Mouse (Mus musculus) adrenal gland, postnatal 4 days (tissue): ENCODE results near the gene Lingo3. TPM values are rescaled to one million over a fixed set of nuclear protein-coding genes. Genes with fewer than 3 reads are reported as not detected.

ENCODE experiments used
- DNase-seq, 2 experiments: peaks; one replicate each; pipeline ENCODE4 v3.0.0; 2021 to 2022; ENCODE audit warnings: low spot score in 2 of 2, mixed read lengths in 2 of 2
- total RNA-seq, 2 experiments: library from RNA; stranded (reverse); gene quantifications; 2 replicates each; pipeline ENCODE4 v1.2.3; 2021

Lingo3 gene
- total RNA-seq, 2 experiments from 2014 or later: 1.1 to 1.5 TPM

DNA sequence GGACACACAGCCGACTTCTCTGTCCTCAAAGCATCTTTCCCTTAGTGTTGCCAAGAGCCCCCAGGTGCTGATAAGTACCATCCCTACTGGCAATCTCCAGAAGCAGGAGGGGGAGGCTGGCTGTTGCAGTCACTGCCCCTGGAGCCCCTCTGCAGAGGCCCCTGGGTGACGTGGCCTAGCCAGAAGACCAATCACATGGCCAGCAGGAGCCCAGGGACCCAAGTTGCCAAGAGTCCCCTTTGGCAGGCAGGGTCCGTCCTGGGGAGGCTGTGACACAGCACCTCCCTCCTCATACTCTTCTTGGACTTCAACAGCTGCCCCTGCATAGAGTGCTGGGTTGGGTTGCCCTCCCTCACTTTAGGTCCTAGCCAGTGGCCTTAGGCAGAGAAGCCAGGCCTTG lies 40.8 kb downstream of the Lingo3 start:
- no peak for DNase-seq

GRCm38 (mm10) chr10:80802204-80802912 lies 41.5 kb downstream of the Lingo3 start:
- no peak for DNase-seq

GRCm38 (mm10) chr10:80799070-80799566 lies 44.7 kb downstream of the Lingo3 start:
- no peak for DNase-seq

- peak; percentile 84 to 87 for DNase-seq
Observed at GRCm38 (mm10) chr10:80798150-80799006, 45.5 kb downstream of the Lingo3 start, which contains the start of the genes Sf3a2 and Plekhj1. Sf3a2 (plus strand) TSS chr10:80798198. Plekhj1 (minus strand) TSS chr10:80798626.

DNA sequence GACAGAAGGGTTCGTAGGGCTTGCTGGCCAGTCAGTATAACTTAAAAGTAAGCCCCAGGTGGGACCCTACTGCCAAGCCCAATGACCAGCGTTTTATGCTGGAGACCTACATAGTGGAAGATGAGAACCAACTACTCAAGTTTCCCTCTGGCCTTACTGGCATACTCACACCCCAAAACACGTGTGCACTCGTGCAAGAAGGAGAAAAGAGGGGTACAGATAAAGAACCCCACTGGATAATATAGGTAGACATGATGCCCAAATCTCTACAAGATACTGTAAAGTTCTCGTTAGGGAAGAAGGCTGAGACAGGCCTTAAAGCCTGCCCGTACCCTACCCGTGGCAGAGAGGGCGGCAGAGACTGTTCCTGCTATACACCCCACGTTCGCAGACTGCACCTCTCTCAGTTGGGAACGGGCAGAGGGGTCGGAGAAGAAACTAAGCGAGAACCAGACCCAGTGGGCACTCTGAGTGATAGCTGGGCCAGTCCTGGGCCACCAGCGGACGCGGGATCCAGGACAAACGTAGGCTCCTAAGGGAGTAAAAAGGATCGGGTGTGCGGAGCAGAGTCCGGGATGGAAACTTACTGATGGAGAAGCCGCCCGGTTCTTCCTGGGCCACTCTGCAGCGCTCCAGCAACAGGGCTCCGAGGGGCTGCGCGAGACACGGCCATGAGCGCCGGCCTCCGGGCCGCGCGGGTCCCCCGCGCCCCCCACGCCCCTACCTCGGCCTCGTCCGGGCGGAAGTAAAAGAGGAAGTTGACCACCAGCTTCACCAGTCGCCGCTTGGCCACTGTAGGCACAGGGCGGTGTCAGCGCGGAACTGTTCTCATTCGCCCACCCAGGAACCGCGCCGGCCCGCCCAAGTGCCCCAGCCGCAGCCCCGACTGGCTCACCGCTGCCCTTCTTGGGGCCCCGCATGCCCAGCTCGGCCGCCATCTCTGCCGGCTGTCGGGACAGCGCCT lies 46.4 kb downstream of the Lingo3 start:
- DNase-seq: no peak

DNA sequence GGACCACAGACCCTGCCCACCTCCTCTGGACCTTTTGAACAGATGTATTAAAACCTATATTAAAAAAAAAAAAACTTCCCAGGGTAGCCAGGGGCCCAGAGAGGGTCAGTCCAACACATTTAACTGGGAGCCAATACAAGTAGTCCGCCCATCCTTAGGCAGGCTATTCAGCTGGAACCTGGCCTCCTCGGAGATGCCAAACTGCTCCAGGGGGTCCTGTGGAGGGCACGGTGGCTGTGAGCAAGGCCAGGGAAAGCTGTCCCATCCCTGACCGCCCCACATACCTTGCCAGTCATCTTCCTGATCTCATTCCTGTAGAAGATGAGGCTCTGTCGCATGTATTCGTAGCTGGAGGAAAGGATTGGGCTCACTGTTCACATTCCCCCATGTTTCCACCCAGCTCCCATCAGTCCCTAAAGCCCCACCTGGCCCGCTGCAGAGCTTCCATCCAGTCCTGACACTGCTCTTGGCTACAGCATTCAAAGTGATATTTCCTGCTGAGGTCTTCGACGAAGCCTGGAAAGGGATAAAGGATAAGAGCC lies 47.5 kb downstream of the Lingo3 start:
- no peak for DNase-seq

- no peak for DNase-seq
Observed at GRCm38 (mm10) chr10:80794750-80795149, 49.1 kb downstream of the Lingo3 start.

GRCm38 (mm10) chr10:80793803-80794202 lies 50.0 kb downstream of the Lingo3 start:
- DNase-seq: no peak

GRCm38 (mm10) chr10:80793033-80793784 lies 50.6 kb downstream of the Lingo3 start:
- no peak for DNase-seq

- DNase-seq: no peak
Observed at GRCm38 (mm10) chr10:80792175-80793032, 51.4 kb downstream of the Lingo3 start.

GRCm38 (mm10) chr10:80791476-80792174 lies 52.2 kb downstream of the Lingo3 start:
- no peak for DNase-seq

DNA sequence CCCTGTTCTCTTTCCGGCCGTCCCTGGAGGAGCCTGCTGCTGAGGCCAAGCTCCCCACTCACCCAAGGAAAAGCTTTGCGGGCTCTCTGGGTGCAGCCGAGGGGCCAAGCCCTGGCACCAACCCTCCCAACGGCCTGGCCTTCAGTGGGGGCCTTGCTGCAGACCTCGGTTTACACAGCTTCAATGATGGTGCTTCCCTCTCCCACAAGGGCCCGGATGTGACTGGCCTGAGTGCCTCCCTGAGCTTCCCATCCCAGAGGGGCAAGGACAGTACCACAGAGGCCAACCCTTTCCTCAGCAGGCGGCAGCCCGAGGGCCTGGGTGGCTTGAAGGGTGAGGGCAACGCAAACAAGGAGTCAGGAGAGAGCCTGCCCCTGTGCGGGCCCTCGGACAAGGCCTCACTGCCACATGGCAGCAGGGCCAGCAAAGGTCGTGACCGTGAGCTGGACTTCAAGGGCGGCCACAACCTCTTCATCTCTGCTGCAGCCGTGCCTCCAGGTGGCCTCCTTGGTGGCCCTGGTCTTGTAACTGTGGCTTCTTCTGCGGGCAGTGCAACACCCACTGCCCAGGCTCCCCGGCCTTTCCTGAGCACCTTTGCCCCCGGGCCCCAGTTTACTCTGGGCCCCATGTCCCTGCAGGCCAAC lies 53.0 kb downstream of the Lingo3 start:
- DNase-seq: no peak

GRCm38 (mm10) chr10:80787517-80787916 lies 56.3 kb downstream of the Lingo3 start:
- DNase-seq: no peak

GRCm38 (mm10) chr10:80785963-80786362 lies 57.9 kb downstream of the Lingo3 start:
- DNase-seq: no peak

GRCm38 (mm10) chr10:80784871-80785270 lies 59.0 kb downstream of the Lingo3 start:
- DNase-seq: no peak

GRCm38 (mm10) chr10:80784302-80784701 lies 59.5 kb downstream of the Lingo3 start:
- no peak for DNase-seq
